Mouse (Mus musculus): Measurements from ENCODE around the gene Strap. TPM values are rescaled to one million over a fixed set of nuclear protein-coding genes. Genes with fewer than 3 reads are reported as not detected.
A peak's percentile ranks its signal among the peaks of the same experiment; 100 is the strongest.

Strap gene
- total and polyA plus RNA-seq, 3 experiments, result 26.2 to 153 (median 117) TPM

DNA sequence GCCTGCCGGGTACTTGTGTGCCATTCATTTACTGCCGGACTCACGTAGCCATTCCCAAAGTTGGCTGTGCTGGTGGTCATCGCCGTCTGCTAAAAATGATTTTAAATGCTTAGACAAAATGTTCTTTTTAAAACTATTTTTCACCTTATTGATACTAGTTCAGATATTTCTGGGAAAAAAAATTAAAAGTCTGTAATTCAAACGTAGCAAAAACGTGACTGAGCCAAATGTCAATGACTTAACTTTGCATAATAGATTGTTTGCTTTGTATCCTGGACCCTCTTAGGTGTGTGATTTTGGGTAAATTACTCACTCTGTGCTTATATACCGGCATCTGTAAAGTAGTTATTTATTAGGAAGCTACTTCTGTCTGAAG, 20.0 kb downstream of the Strap start:
- H3K4me1 ChIP-seq (ENCODE audit: insufficient read depth, low read depth, low read length), result peaks cover 13% of the 10 kb centered on the region; the same call in 1 of the 2 replicates
- H3K9me3 ChIP-seq (replicated peaks), result no peaks in the 10 kb centered on the region
- H3K4me3 ChIP-seq (ENCODE audit: low read depth, low read length), result peak overlapping the region; percentile 76
- H3K36me3 ChIP-seq (replicated peaks), result peaks cover 46% of the 10 kb centered on the region
- DNase-seq (ENCODE audit: low spot score) (no peak), ATAC-seq (ENCODE audit: extremely low read depth, insufficient number of reproducible peaks, low FRiP score, poor library complexity, severe bottlenecking) (no peak)
- no peaks in the 10 kb centered on the region for H3K27me3 ChIP-seq (ENCODE audit: insufficient read depth, low read length)
- TF ChIP-seq POLR2AphosphoS5 (IDR thresholded peaks at IDR 0.05; ENCODE audit: insufficient replicate concordance, low read depth, low read length) (no peak), GATA1 (IDR thresholded peaks at IDR 0.05; ENCODE audit: borderline replicate concordance, low read length) (no peak), CTCF (IDR thresholded peaks at IDR 0.05; ENCODE audit: low read depth, low read length) (no peak), GATA2 (IDR thresholded peaks at IDR 0.05; ENCODE audit: borderline replicate concordance, low read depth, low read length) (no peak), TAL1 (conservative IDR thresholded peaks at IDR 0.05; ENCODE audit: low read depth, low read length) (no peak)

- Histone ChIP-seq H3K36me3 (replicated peaks) (peaks cover 46% of the 10 kb centered on the region), H3K27me3 (ENCODE audit: insufficient read depth, low read length) (no peaks in the 10 kb centered on the region), H3K4me3 (ENCODE audit: low read depth, low read length) (no peak overlapping the region), H3K4me1 (ENCODE audit: insufficient read depth, low read depth, low read length) (peaks cover 13% of the 10 kb centered on the region; the same call in 1 of the 2 replicates), H3K9me3 (replicated peaks) (no peaks in the 10 kb centered on the region)
- TF ChIP-seq GATA2 (IDR thresholded peaks at IDR 0.05; ENCODE audit: borderline replicate concordance, low read depth, low read length) (no peak), POLR2AphosphoS5 (IDR thresholded peaks at IDR 0.05; ENCODE audit: insufficient replicate concordance, low read depth, low read length) (no peak), GATA1 (IDR thresholded peaks at IDR 0.05; ENCODE audit: borderline replicate concordance, low read length) (no peak), CTCF (IDR thresholded peaks at IDR 0.05; ENCODE audit: low read depth, low read length) (peak; percentile 44), TAL1 (conservative IDR thresholded peaks at IDR 0.05; ENCODE audit: low read depth, low read length) (no peak)
- DNase-seq (ENCODE audit: low spot score) (peak; percentile 29), ATAC-seq (ENCODE audit: extremely low read depth, insufficient number of reproducible peaks, low FRiP score, poor library complexity, severe bottlenecking) (no peak)
These were observed 21.4 kb downstream of the Strap start for GRCm38 (mm10) chr6:137756310-137756709.

- H3K4me1 ChIP-seq (ENCODE audit: insufficient read depth, low read depth, low read length), result peaks cover 11% of the 10 kb centered on the region; the same call in 1 of the 2 replicates
- peaks cover 45% of the 10 kb centered on the region for H3K36me3 ChIP-seq (replicated peaks)
- no peak for TF ChIP-seq TAL1 (conservative IDR thresholded peaks at IDR 0.05; ENCODE audit: low read depth, low read length)
- TF ChIP-seq CTCF (IDR thresholded peaks at IDR 0.05; ENCODE audit: low read depth, low read length), result no peak
- no peak for TF ChIP-seq GATA2 (IDR thresholded peaks at IDR 0.05; ENCODE audit: borderline replicate concordance, low read depth, low read length)
- no peak for TF ChIP-seq GATA1 (IDR thresholded peaks at IDR 0.05; ENCODE audit: borderline replicate concordance, low read length)
- no peak for TF ChIP-seq POLR2AphosphoS5 (IDR thresholded peaks at IDR 0.05; ENCODE audit: insufficient replicate concordance, low read depth, low read length)
- DNase-seq (ENCODE audit: low spot score) (no peak), ATAC-seq (ENCODE audit: extremely low read depth, insufficient number of reproducible peaks, low FRiP score, poor library complexity, severe bottlenecking) (no peak)
- no peaks in the 10 kb centered on the region for H3K27me3 ChIP-seq (ENCODE audit: insufficient read depth, low read length)
- H3K9me3 ChIP-seq (replicated peaks), result no peaks in the 10 kb centered on the region
- H3K4me3 ChIP-seq (ENCODE audit: low read depth, low read length), result no peak overlapping the region
These were observed 23.0 kb downstream of the Strap start for GRCm38 (mm10) chr6:137757891-137758290.

- no peaks in the 10 kb centered on the region for H3K9me3 ChIP-seq (replicated peaks)
- ATAC-seq (ENCODE audit: extremely low read depth, insufficient number of reproducible peaks, low FRiP score, poor library complexity, severe bottlenecking), result no peak
- H3K4me1 ChIP-seq (ENCODE audit: insufficient read depth, low read depth, low read length), result peaks cover 6% of the 10 kb centered on the region; the same call in 1 of the 2 replicates
- H3K27me3 ChIP-seq (ENCODE audit: insufficient read depth, low read length), result no peaks in the 10 kb centered on the region
- TF ChIP-seq TAL1 (conservative IDR thresholded peaks at IDR 0.05; ENCODE audit: low read depth, low read length) (no peak), GATA2 (IDR thresholded peaks at IDR 0.05; ENCODE audit: borderline replicate concordance, low read depth, low read length) (no peak), POLR2AphosphoS5 (IDR thresholded peaks at IDR 0.05; ENCODE audit: insufficient replicate concordance, low read depth, low read length) (no peak), CTCF (IDR thresholded peaks at IDR 0.05; ENCODE audit: low read depth, low read length) (no peak), GATA1 (IDR thresholded peaks at IDR 0.05; ENCODE audit: borderline replicate concordance, low read length) (no peak)
- no peak for DNase-seq (ENCODE audit: low spot score)
- peaks cover 56% of the 10 kb centered on the region for H3K36me3 ChIP-seq (replicated peaks)
- no peak overlapping the region for H3K4me3 ChIP-seq (ENCODE audit: low read depth, low read length)
These were observed 24.8 kb downstream of the Strap start for GRCm38 (mm10) chr6:137759681-137760080.

DNA sequence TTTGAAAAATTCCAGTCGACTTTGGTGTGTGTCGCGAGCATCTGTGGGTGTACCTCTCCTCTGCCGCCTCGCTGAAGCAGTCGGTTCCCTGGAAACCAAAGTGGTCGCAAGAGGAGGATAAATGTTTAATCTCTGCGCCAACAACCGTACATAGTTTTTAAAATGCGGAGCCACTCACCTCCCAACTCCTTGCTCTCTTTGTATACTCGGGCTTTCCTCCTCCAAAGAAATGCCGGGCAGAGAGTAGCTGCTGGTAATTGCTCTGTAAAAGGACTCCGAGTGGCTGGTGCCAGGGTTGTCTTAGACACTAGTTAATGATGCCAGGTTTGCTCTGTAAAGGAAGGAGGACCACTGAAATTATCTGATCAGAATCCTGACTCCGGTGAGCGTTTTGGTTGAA, 26.1 kb downstream of the Strap start:
- no peaks in the 10 kb centered on the region for H3K4me1 ChIP-seq (ENCODE audit: insufficient read depth, low read depth, low read length)
- H3K27me3 ChIP-seq (ENCODE audit: insufficient read depth, low read length), result no peaks in the 10 kb centered on the region
- H3K36me3 ChIP-seq (replicated peaks), result peaks cover 59% of the 10 kb centered on the region
- TF ChIP-seq CTCF (IDR thresholded peaks at IDR 0.05; ENCODE audit: low read depth, low read length) (no peak), TAL1 (conservative IDR thresholded peaks at IDR 0.05; ENCODE audit: low read depth, low read length) (no peak), POLR2AphosphoS5 (IDR thresholded peaks at IDR 0.05; ENCODE audit: insufficient replicate concordance, low read depth, low read length) (no peak), GATA1 (IDR thresholded peaks at IDR 0.05; ENCODE audit: borderline replicate concordance, low read length) (no peak), GATA2 (IDR thresholded peaks at IDR 0.05; ENCODE audit: borderline replicate concordance, low read depth, low read length) (no peak)
- ATAC-seq (ENCODE audit: extremely low read depth, insufficient number of reproducible peaks, low FRiP score, poor library complexity, severe bottlenecking), result no peak
- H3K9me3 ChIP-seq (replicated peaks), result no peaks in the 10 kb centered on the region
- DNase-seq (ENCODE audit: low spot score), result no peak
- H3K4me3 ChIP-seq (ENCODE audit: low read depth, low read length), result no peak overlapping the region

- peaks cover 45% of the 10 kb centered on the region for H3K36me3 ChIP-seq (replicated peaks)
- TF ChIP-seq TAL1 (conservative IDR thresholded peaks at IDR 0.05; ENCODE audit: low read depth, low read length) (no peak), GATA1 (IDR thresholded peaks at IDR 0.05; ENCODE audit: borderline replicate concordance, low read length) (no peak), GATA2 (IDR thresholded peaks at IDR 0.05; ENCODE audit: borderline replicate concordance, low read depth, low read length) (no peak), CTCF (IDR thresholded peaks at IDR 0.05; ENCODE audit: low read depth, low read length) (no peak), POLR2AphosphoS5 (IDR thresholded peaks at IDR 0.05; ENCODE audit: insufficient replicate concordance, low read depth, low read length) (no peak)
- no peaks in the 10 kb centered on the region for H3K4me1 ChIP-seq (ENCODE audit: insufficient read depth, low read depth, low read length)
- no peaks in the 10 kb centered on the region for H3K27me3 ChIP-seq (ENCODE audit: insufficient read depth, low read length)
- DNase-seq (ENCODE audit: low spot score) (no peak), ATAC-seq (ENCODE audit: extremely low read depth, insufficient number of reproducible peaks, low FRiP score, poor library complexity, severe bottlenecking) (no peak)
- H3K4me3 ChIP-seq (ENCODE audit: low read depth, low read length), result no peak overlapping the region
- no peaks in the 10 kb centered on the region for H3K9me3 ChIP-seq (replicated peaks)
These were observed 29.8 kb downstream of the Strap start for GRCm38 (mm10) chr6:137764572-137765210.
